Mouse (Mus musculus) spleen, postnatal 14 days (tissue): Measurements from ENCODE around the gene Fgf9.

Experiments used
- DNase-seq, 2 experiments: peaks; one replicate each; pipeline ENCODE4 v3.0.0; 2021 to 2022; ENCODE audit warnings: low spot score in 2 of 2

The Fgf9 gene

GRCm38 (mm10) chr14:58089486-58089885 is 19.1 kb downstream of the Fgf9 start:
- DNase-seq: no peak

GRCm38 (mm10) chr14:58091321-58091720 is 21.0 kb downstream of the Fgf9 start:
- DNase-seq: no peak

GRCm38 (mm10) chr14:58099599-58099998 is 29.3 kb downstream of the Fgf9 start:
- DNase-seq: no peak

- no peak for DNase-seq
Observed at GRCm38 (mm10) chr14:58101298-58101697, 31.0 kb downstream of the Fgf9 start.

DNA sequence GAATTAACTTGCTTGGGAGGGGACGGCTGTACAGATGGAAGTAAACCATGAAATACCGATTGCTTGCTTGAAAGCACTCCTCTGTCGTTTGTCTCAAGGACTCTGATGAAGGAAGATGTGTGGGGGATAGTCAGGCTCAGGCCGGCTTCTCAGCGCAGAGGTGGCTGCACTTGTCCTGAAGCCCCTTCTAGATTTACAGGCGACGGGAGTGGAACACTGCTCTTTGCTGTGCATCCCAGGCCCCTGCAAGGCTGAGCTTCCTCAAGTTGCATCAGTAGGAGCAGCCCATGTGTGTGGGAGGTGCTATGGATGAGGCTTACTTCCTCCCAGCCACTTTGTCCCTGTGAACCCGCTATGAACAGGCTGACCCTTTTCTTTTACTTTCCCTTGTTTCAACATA is 33.9 kb downstream of the Fgf9 start:
- no peak for DNase-seq

- DNase-seq: no peak
Observed at GRCm38 (mm10) chr14:58105596-58105995, 35.2 kb downstream of the Fgf9 start.

- DNase-seq: no peak
Observed at GRCm38 (mm10) chr14:58109601-58110000, 39.3 kb downstream of the Fgf9 start.

GRCm38 (mm10) chr14:58111562-58111961 is 41.2 kb downstream of the Fgf9 start:
- no peak for DNase-seq

- DNase-seq: no peak
Observed at GRCm38 (mm10) chr14:58112341-58112740, 42.0 kb downstream of the Fgf9 start.

- DNase-seq: no peak
Observed at GRCm38 (mm10) chr14:58113180-58113579, 42.8 kb downstream of the Fgf9 start.

DNA sequence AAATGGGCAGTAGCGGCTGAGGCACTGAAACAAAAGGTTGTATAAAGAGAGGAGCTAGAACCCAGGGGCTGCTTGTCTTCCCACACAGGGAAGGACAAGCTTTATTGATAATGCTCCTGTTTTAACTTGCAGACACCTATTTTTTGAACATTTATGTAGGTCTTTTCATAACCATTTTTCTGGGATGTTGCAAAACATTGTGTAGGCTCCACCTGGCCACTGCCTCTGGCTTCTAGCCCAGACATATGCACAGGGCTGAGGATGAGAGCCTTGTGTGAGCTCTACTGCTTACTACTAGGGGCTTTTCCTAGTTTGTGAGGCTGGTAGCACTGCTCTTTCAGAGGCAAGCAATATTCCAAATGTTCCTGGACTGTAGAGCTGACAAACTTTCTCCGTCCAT is 43.8 kb downstream of the Fgf9 start:
- no peak for DNase-seq

DNA sequence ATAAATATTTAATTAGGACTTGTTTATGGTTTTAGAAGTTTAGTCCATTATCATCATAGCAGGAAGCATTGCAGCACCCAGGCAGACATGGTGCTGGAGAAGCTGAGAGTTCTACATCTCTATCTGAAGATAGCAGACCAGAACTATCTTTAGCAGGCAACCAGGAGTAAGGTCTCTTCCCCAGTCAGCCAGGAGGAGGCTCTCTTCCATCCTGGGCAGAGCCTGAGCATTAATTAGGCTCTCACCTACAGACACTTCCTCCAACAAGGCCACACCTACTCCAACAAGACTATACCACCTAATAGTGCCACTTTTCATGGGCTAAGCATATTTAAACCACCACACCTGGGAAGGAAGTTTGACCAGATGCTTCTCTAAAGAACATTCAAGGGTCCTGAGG is 54.3 kb downstream of the Fgf9 start:
- DNase-seq: no peak

DNA sequence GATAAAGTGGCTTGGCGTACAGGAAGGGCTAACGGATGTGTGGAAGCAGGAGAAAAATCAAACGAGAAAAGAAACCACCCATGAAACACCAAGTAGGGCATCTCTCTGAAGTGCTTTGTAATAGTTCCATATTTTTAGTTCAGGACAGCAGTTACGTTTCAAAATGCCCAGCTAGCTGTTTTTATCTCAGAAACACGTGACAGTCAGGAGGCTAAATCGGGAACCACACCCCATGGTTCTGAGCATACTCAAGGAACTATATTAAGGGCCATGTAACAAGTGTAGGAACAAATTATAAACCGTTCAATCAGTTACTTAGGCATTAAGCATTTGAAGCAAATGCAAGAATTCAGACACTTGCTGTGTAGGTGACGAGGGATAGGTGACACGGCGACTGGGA is 56.2 kb downstream of the Fgf9 start:
- no peak for DNase-seq

DNA sequence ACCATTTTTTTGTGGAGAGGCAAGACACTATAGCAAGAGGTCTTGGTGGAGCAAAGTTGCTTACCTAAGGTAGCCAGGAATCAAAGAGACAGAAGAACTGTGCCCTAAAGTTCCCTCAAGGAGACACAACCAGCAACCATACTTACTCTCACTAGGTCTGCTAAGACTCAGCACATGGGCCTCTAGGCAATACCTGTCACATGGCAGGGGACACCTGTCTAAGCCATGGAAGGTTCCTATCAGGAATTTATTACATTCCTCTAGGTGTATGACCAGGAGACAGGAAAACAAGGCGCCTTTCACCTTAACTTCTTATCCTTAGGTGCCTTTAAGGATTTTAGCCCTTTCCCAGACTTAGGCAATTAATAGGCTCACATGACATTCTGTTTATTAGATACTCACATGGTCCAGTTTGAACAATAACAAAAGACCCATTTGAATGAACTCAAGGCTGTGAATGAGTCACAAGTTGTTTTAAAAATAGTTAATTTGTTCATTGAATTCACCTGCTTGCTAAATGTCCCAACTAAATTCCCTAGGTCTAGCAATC is 69.2 kb downstream of the Fgf9 start:
- DNase-seq: no peak

- no peak for DNase-seq
Observed at GRCm38 (mm10) chr14:58149637-58150470, 79.5 kb downstream of the Fgf9 start.

- no peak for DNase-seq
Observed at GRCm38 (mm10) chr14:58150471-58150855, 80.1 kb downstream of the Fgf9 start.

- DNase-seq: no peak
Observed at GRCm38 (mm10) chr14:58152110-58152509, 81.8 kb downstream of the Fgf9 start.

DNA sequence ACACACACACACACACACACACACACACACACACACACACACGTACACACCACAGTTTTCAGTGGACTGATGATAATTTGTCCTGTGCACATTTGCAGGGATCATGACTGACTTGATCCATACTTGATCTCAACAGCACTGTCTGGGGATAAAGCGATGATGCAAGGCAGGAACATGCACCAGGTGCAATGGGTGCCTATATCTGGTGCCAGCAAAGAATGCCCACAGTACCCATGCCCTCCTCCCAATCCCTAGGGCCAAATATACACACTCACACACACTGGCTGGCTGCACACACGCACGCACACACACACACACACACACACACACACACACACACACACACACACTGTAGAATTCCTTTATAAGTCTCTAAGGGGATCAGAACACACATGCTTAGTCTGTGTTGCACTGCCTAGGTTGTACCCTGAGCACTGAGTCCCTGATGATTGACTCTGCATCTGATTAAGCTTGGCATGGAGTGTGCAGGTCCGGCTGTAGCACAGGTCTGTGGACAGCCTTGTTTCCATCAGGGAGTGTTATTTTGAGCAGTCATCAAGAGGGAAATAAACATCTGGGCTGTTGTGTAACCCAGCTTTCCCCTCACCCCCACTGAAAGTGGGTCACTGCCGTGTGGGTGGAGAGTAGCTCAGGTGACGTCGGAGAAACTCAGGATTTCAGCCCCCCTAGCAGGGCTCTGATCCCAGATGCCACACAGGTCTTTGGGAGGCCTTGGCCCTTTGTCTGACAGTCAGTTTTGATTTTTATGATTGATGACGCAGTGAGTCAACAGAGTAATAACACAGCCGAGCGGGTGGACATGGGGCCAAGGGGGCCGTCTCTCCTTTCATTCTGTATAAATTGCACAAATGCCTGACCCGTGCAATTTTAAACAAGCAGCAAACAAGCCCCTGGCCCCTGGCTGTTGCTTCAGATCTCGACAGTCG is 83.4 kb downstream of the Fgf9 start:
- no peak for DNase-seq

DNA sequence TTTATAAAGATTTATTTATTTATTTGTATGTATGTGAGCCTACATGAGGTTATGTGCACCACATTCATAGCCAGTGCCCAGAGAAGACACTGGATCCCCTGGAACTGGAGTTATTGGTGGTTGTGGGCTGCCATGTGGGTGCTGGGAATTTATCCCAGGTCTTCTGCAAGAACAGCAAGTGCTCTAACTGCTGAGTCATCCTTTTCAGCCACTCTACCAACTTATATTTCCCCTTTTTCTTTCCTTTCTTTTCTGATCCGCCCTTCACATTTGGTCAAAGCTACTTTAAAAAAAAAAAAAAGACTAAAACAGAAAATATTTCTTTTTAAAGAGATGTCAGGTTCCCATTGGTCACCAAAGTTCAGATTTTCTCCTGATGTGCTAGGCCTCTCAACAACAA is 90.3 kb downstream of the Fgf9 start:
- no peak for DNase-seq
